Mouse (Mus musculus) fat pad, adult 2 months (tissue): ENCODE measurements around the gene Ak5.

Source experiments
- DNase-seq: peaks from one replicate; pipeline ENCODE4 v3.0.0-alpha.2; 2011; ENCODE audit warnings: low read depth, low spot score; ENCODE audit errors: extremely low read depth

The Ak5 gene

GRCm38 (mm10) chr3:152521054-152521453 lies 147.1 kb downstream of the Ak5 start:
- no peak for DNase-seq

GRCm38 (mm10) chr3:152520074-152520473 lies 148.1 kb downstream of the Ak5 start:
- peak; percentile 36 for DNase-seq

- peak; percentile 36 for DNase-seq
Measured at GRCm38 (mm10) chr3:152519556-152519955, 148.6 kb downstream of the Ak5 start.

GRCm38 (mm10) chr3:152516569-152516968 lies 151.6 kb downstream of the Ak5 start:
- DNase-seq: no peak

GRCm38 (mm10) chr3:152515959-152516358 lies 152.2 kb downstream of the Ak5 start:
- DNase-seq: no peak

- DNase-seq: peak; percentile 57
Measured at GRCm38 (mm10) chr3:152512517-152512916, 155.6 kb downstream of the Ak5 start.

GRCm38 (mm10) chr3:152509268-152509667 lies 158.9 kb downstream of the Ak5 start:
- no peak for DNase-seq

- DNase-seq: no peak
Measured at GRCm38 (mm10) chr3:152508419-152508993, 159.7 kb downstream of the Ak5 start.

GRCm38 (mm10) chr3:152507900-152508299 lies 160.3 kb downstream of the Ak5 start:
- DNase-seq: no peak

GRCm38 (mm10) chr3:152498968-152499696 lies 169.0 kb downstream of the Ak5 start:
- DNase-seq: no peak

- no peak for DNase-seq
Measured at GRCm38 (mm10) chr3:152497842-152498241, 170.3 kb downstream of the Ak5 start.

- no peak for DNase-seq
Measured at GRCm38 (mm10) chr3:152497084-152497483, 171.1 kb downstream of the Ak5 start.

GRCm38 (mm10) chr3:152495415-152495898 lies 172.7 kb downstream of the Ak5 start:
- DNase-seq: no peak

- no peak for DNase-seq
Measured at GRCm38 (mm10) chr3:152494667-152495360, 173.3 kb downstream of the Ak5 start.

- no peak for DNase-seq
Measured at GRCm38 (mm10) chr3:152493813-152494212, 174.3 kb downstream of the Ak5 start.

GRCm38 (mm10) chr3:152492241-152492640 lies 175.9 kb downstream of the Ak5 start:
- DNase-seq: no peak

GRCm38 (mm10) chr3:152490423-152490822 lies 177.7 kb downstream of the Ak5 start:
- no peak for DNase-seq

- no peak for DNase-seq
Measured at GRCm38 (mm10) chr3:152488964-152489363, 179.2 kb downstream of the Ak5 start.

GRCm38 (mm10) chr3:152484206-152484605 lies 184.0 kb downstream of the Ak5 start:
- DNase-seq: no peak

- no peak for DNase-seq
Measured at GRCm38 (mm10) chr3:152483800-152484199, 184.4 kb downstream of the Ak5 start.

- no peak for DNase-seq
Measured at GRCm38 (mm10) chr3:152482182-152482581, 186.0 kb downstream of the Ak5 start.

GRCm38 (mm10) chr3:152480336-152480735 lies 187.8 kb downstream of the Ak5 start:
- DNase-seq: no peak
